Mouse (Mus musculus): ENCODE results near the gene Fcor.

Gene Fcor

GRCm38 (mm10) chr8:3622119-3622518 lies 50.0 kb downstream of the Fcor start:
- DNase-seq (ENCODE audit: extremely low read depth, low read depth, low spot score): no peak

- DNase-seq (ENCODE audit: extremely low read depth, low read depth, low spot score): peak; percentile 98
Measured at GRCm38 (mm10) chr8:3621199-3621970, 50.8 kb downstream of the Fcor start, which contains the start of the genes Xab2 and Pet100. TSS of gene Xab2 (minus strand) at chr8:3621316. TSS of gene Pet100 (plus strand) at chr8:3621548.

Measured in fat pad, adult 2 months (tissue).